In the genomic region with DNA sequence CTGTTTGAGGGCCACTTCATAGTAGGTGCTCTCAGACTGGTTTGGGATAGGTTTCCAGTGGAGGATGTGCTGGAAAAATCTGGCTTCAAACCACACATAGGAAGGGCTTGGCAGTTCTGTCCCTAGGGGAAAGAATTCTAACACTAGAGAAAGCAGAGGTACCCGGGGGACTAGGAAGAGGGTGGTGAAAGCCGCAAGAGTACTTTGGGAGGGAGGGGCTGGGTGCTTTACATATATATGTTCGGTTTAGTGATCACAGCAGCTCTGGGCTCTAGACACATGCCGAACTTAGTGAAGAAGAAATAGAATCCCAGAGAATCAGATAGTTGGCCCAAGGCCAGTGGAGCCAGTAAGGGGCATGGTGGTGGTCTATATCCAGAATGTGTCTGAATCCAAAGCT, we compare ENCODE assay signal across 25 mouse cellular contexts. TPM values are rescaled to one million over a fixed set of nuclear protein-coding genes. Genes with fewer than 3 reads are reported as not detected.
DNase-seq lines count a peak whose midpoint lies in the region; ATAC-seq and TF ChIP-seq lines count a peak whose summit lies in the region.
"Had no signal": no experiment of that assay in that cellular context is flagged by ENCODE, and none has a peak within 500 bp of the region (broad histone marks: within the 10 kb centered on the region; RNA-seq: fewer than 3 reads in every experiment).

No protein-coding gene starts in this region.

- peak overlapping the region; percentile 68 for H3K4me3 ChIP-seq in spleen, adult 2 months (ENCODE audit: extremely low read depth, insufficient read depth, insufficient read length)
- peak overlapping the region; percentile 42; the same call in 1 of the 2 replicates for H3K4me3 ChIP-seq in liver, embryonic 11.5 days (ENCODE audit: low read depth, low read length)
- H3K4me3 ChIP-seq in liver, postnatal 0 days (ENCODE audit: low read depth, low read length), result peak overlapping the region; percentile 56; the same call in 1 of the 2 replicates
- H3K4me3 ChIP-seq in hindbrain, postnatal 0 days (ENCODE audit: low read length), result no peak overlapping the region
- H3K4me3 ChIP-seq: embryonic facial prominence, embryonic 12.5 days; heart, embryonic 10.5 days; hindbrain, embryonic 10.5 days; midbrain, embryonic 10.5 days; myocyte had no signal

- peak overlapping the region; percentile 90 for H3K27ac ChIP-seq in spleen, adult 2 months (ENCODE audit: insufficient read depth, low read length)
- no peak overlapping the region for H3K27ac ChIP-seq in liver, embryonic 11.5 days (ENCODE audit: low read depth, low read length)
- no peak overlapping the region for H3K27ac ChIP-seq in liver, postnatal 0 days (ENCODE audit: low read depth)
- H3K27ac ChIP-seq in hindbrain, postnatal 0 days, result no peak overlapping the region
- H3K27ac ChIP-seq: embryonic facial prominence, embryonic 12.5 days; heart, embryonic 10.5 days; hindbrain, embryonic 10.5 days; kidney, postnatal 0 days; midbrain, embryonic 10.5 days had no signal

- no peaks in the 10 kb centered on the region for H3K27me3 ChIP-seq in spleen, adult 2 months (ENCODE audit: control insufficient read depth, insufficient read depth, low read length)
- peaks cover 19% of the 10 kb centered on the region for H3K27me3 ChIP-seq in liver, embryonic 11.5 days (replicated peaks; ENCODE audit: control insufficient read depth, insufficient read depth, low read length)
- H3K27me3 ChIP-seq in liver, postnatal 0 days (ENCODE audit: insufficient read depth, low read length), result peaks cover 14% of the 10 kb centered on the region
- H3K27me3 ChIP-seq in hindbrain, postnatal 0 days (ENCODE audit: insufficient read depth, low read length), result peaks cover 7% of the 10 kb centered on the region; the same call in 1 of the 2 replicates

- WGBS in spleen, adult 2 months, result 14% methylated on average over 4 of the region's 4 CpGs
- 80% methylated on average over 4 of the region's 4 CpGs for WGBS in liver, embryonic 11.5 days
- 61% methylated on average over 4 of the region's 4 CpGs for WGBS in liver, postnatal 0 days (ENCODE audit: insufficient replicate concordance)
- 87% methylated on average over 4 of the region's 4 CpGs for WGBS in hindbrain, postnatal 0 days

- peak; percentile 29 for DNase-seq in CD4-positive, CD25-positive, alpha-beta regulatory T cell, adult 2 months (ENCODE audit: low read depth, low spot score)
- no peak for DNase-seq in spleen, adult 2 months (ENCODE audit: low read depth in 1 of 2, low spot score in 2 of 2)
- DNase-seq in spleen, postnatal 14 days (ENCODE audit: low spot score in 2 of 2), result no peak
- DNase-seq in liver, embryonic 11.5 days (ENCODE audit: low spot score), result no peak
- no peak for DNase-seq in liver, postnatal 0 days
- DNase-seq in hindbrain, postnatal 0 days (ENCODE audit: low spot score), result no peak
- no peak for DNase-seq in layer of hippocampus, adult 8-10 months (ENCODE audit: low spot score in 2 of 2)
- DNase-seq: adrenal gland, postnatal 36 days; cerebellum, adult 2 months; cerebellum, postnatal 25 days; kidney, adult 18-20 months; lung, embryonic 14.5 days; thymus, postnatal 14 days had no signal

- no peaks in the 10 kb centered on the region for H3K9me3 ChIP-seq in liver, embryonic 11.5 days (ENCODE audit: control insufficient read depth, low read length)
- no peaks in the 10 kb centered on the region for H3K9me3 ChIP-seq in liver, postnatal 0 days (ENCODE audit: low read length)
- H3K9me3 ChIP-seq in hindbrain, postnatal 0 days (ENCODE audit: low read length), result no peaks in the 10 kb centered on the region
- H3K9me3 ChIP-seq: embryonic facial prominence, embryonic 12.5 days; G1E; heart, embryonic 10.5 days; hindbrain, embryonic 10.5 days; midbrain, embryonic 10.5 days had no signal

- peaks cover 34% of the 10 kb centered on the region for H3K36me3 ChIP-seq in spleen, adult 2 months (ENCODE audit: control insufficient read depth, insufficient read depth, low read length)
- H3K36me3 ChIP-seq in liver, embryonic 11.5 days (ENCODE audit: control insufficient read depth, insufficient read depth, low read length), result no peaks in the 10 kb centered on the region
- peaks cover 6% of the 10 kb centered on the region; the same call in 1 of the 2 replicates for H3K36me3 ChIP-seq in liver, postnatal 0 days (replicated peaks; ENCODE audit: insufficient read depth, low read length)
- no peaks in the 10 kb centered on the region for H3K36me3 ChIP-seq in hindbrain, postnatal 0 days (ENCODE audit: insufficient read depth, low read length)
- H3K36me3 ChIP-seq: embryonic facial prominence, embryonic 12.5 days; G1E; heart, embryonic 10.5 days; hindbrain, embryonic 10.5 days; midbrain, embryonic 10.5 days had no signal

- peak overlapping the region; percentile 28 for H3K4me2 ChIP-seq in liver, embryonic 11.5 days
- peak overlapping the region; percentile 69 for H3K4me2 ChIP-seq in liver, postnatal 0 days (ENCODE audit: low read depth, low read length)
- H3K4me2 ChIP-seq in hindbrain, postnatal 0 days (ENCODE audit: low read depth, low read length), result no peak overlapping the region
- H3K4me2 ChIP-seq: embryonic facial prominence, embryonic 12.5 days; lung, embryonic 14.5 days had no signal

- H3K9ac ChIP-seq in liver, embryonic 11.5 days (ENCODE audit: low read depth, low read length), result no peak overlapping the region
- peak overlapping the region; percentile 16; the same call in 1 of the 2 replicates for H3K9ac ChIP-seq in liver, postnatal 0 days (replicated peaks)
- H3K9ac ChIP-seq in hindbrain, postnatal 0 days (replicated peaks; ENCODE audit: low read length), result no peak overlapping the region
- H3K9ac ChIP-seq: embryonic facial prominence, embryonic 12.5 days; lung, embryonic 14.5 days had no signal

- TF ChIP-seq POLR2A in spleen, adult 2 months (IDR thresholded peaks at IDR 0.05; ENCODE audit: low read depth, low read length), result no peak

- TF ChIP-seq EP300 in liver, postnatal 0 days (IDR thresholded peaks at IDR 0.05; ENCODE audit: low read depth), result no peak

- no peak for ATAC-seq in CD4-positive, CD25-positive, alpha-beta regulatory T cell, adult 4 months
- ATAC-seq in liver, embryonic 11.5 days (replicated peaks; ENCODE audit: low FRiP score), result no peak
- ATAC-seq in liver, postnatal 0 days, result no peak
- no peak for ATAC-seq in hindbrain, postnatal 0 days
- ATAC-seq: midbrain, embryonic 16.5 days; Patski had no signal

- peaks cover 29% of the 10 kb centered on the region; the same call in 1 of the 2 replicates for H3K4me1 ChIP-seq in spleen, adult 2 months (ENCODE audit: control insufficient read depth, insufficient read depth, insufficient read length)
- H3K4me1 ChIP-seq in liver, embryonic 11.5 days (replicated peaks; ENCODE audit: control insufficient read depth, insufficient read depth, low read length), result peaks cover 9% of the 10 kb centered on the region; the same call in 1 of the 2 replicates
- peaks cover 19% of the 10 kb centered on the region for H3K4me1 ChIP-seq in liver, postnatal 0 days (ENCODE audit: insufficient read depth)
- H3K4me1 ChIP-seq in hindbrain, postnatal 0 days (ENCODE audit: insufficient read depth, low read length), result no peaks in the 10 kb centered on the region
- H3K4me1 ChIP-seq: embryonic facial prominence, embryonic 12.5 days had no signal

- no peak for TF ChIP-seq CTCF in spleen, adult 2 months (IDR thresholded peaks at IDR 0.05; ENCODE audit: extremely low read depth, insufficient read depth, insufficient read length, insufficient replicate concordance)
- no peak for TF ChIP-seq CTCF in liver, postnatal 0 days (IDR thresholded peaks at IDR 0.05; ENCODE audit: low read depth)
- TF ChIP-seq CTCF in hindbrain, postnatal 0 days (IDR thresholded peaks at IDR 0.05; ENCODE audit: low read depth), result no peak

RNA-seq across cellular contexts. Expression of gene Il10ra, which starts 1.9 kb away (rescaled TPM):
- polyA plus RNA-seq in CD4-positive, CD25-positive, alpha-beta regulatory T cell, adult 4 months (2017; shearing (Covaris generic)), result 10 to 100 TPM; 38.8 to 66.0 TPM
- 60.6 and 65.1 TPM in 2 replicates for polyA plus RNA-seq in spleen, adult 2 months (2012; rRNA removed)
- polyA plus RNA-seq in liver, embryonic 11.5 days (2014; fragmentation: Nextera tagmentation; extraction: Ambion mirVana), result 5.4 and 6.6 TPM in 2 replicates
- 2.4 and 2.7 TPM in 2 replicates for polyA plus RNA-seq in liver, postnatal 0 days (2015; fragmentation: Nextera tagmentation; extraction: Ambion mirVana)
- total RNA-seq in hindbrain, postnatal 0 days (2014; rRNA removed), result 1.4 and 1.5 TPM in 2 replicates
- 0.70 and 0.83 TPM in 2 replicates for polyA plus RNA-seq in hindbrain, postnatal 0 days (2015; fragmentation: Nextera tagmentation; extraction: Ambion mirVana)
- total RNA-seq in layer of hippocampus, adult 8-10 months (2022), result 10 to 100 TPM in 1 of 4 experiments, 1 to 10 TPM in 3; 1.8 to 10.0 (median 6.1) TPM
- polyA plus RNA-seq: myocyte, Patski had no signal

RNA-seq across cellular contexts. Expression of gene Tmprss13, which starts 51.8 kb away (rescaled TPM):
- polyA plus RNA-seq in CD4-positive, CD25-positive, alpha-beta regulatory T cell, adult 4 months (2017; shearing (Covaris generic)), result 1 to 10 TPM; 5.2 to 7.1 TPM
- polyA plus RNA-seq in spleen, adult 2 months (2012; rRNA removed), result 0.20 and 0.25 TPM in 2 replicates
- 0.08 TPM in 1 of 2 replicates, not detected in the other for polyA plus RNA-seq in liver, embryonic 11.5 days (2014; fragmentation: Nextera tagmentation; extraction: Ambion mirVana)
- not detected in 2 replicates for polyA plus RNA-seq in liver, postnatal 0 days (2015; fragmentation: Nextera tagmentation; extraction: Ambion mirVana)
- 0.04 TPM in 1 of 2 replicates, not detected in the other for total RNA-seq in hindbrain, postnatal 0 days (2014; rRNA removed)
- not detected in 2 replicates for polyA plus RNA-seq in hindbrain, postnatal 0 days (2015; fragmentation: Nextera tagmentation; extraction: Ambion mirVana)
- total RNA-seq in layer of hippocampus, adult 8-10 months (2022), result not detected
- total RNA-seq: granulocyte monocyte progenitor cell, adult 5-6 weeks; layer of hippocampus, postnatal 14 days had no signal
- polyA plus RNA-seq: cerebellum, adult 2 months; G1E; midbrain, embryonic 16.5 days; myocyte; Patski had no signal
